Mouse (Mus musculus) E14TG2a.4 (cell line): ENCODE data around the gene Usp1.

Experiments used
- CTCF ChIP-seq: conservative IDR thresholded peaks from 2 replicates; pipeline ENCODE4 v1.5.1; 2014; ENCODE audit warnings: low read length
- NANOG ChIP-seq: IDR thresholded peaks from 2 replicates; pipeline ENCODE4 v1.6.1; 2014; ENCODE audit warnings: borderline replicate concordance, low read length, mixed read lengths
- POU5F1 ChIP-seq: IDR thresholded peaks from 2 replicates; pipeline ENCODE4 v1.6.1; 2014; ENCODE audit warnings: low read length, borderline replicate concordance

DNA sequence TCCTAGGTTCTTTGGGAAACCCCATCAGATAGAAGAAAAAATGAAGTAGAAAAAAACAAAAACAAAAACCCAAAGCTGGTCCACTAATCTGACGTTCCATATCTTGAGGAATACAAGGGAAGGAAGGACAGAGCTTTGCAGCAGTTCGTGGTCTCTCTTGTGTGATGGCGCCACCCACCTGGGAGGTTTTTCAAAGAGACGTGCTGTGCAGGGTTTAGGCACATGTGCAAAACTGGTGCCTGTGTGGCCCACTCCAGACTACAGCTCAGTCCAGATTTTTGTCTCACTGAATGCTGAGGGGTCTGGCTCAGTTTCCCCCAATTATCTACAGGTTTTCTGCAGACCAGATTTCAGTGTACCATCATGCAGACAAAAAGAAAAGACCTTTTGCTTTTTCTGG lies 37.2 kb upstream of the Usp1 start:
- TF ChIP-seq CTCF, result no peak
- TF ChIP-seq POU5F1, result no peak
- TF ChIP-seq NANOG, result no peak
